Mouse (Mus musculus): ENCODE measurements at regions not wholly inside any gene's neighbourhood (a gene's known extent, or its start where the extent isn't known, plus 50 kb on each side); places are given as distances from the start of the nearest gene placed in this dataset.

GRCm38 (mm10) chr11:56442381-56442780 lies 401.6 kb upstream of the Nmur2 start:
- no peak for DNase-seq (ENCODE audit: low read depth)

GRCm38 (mm10) chr11:56441071-56441470 lies 400.3 kb upstream of the Nmur2 start:
- no peak for DNase-seq (ENCODE audit: low read depth)

GRCm38 (mm10) chr11:56431089-56431488 lies 390.3 kb upstream of the Nmur2 start:
- no peak for DNase-seq (ENCODE audit: low read depth)

- no peak for DNase-seq (ENCODE audit: low read depth)
Measured at GRCm38 (mm10) chr11:56384761-56385160, 344.0 kb upstream of the Nmur2 start.

GRCm38 (mm10) chr11:56377535-56377934 lies 336.7 kb upstream of the Nmur2 start:
- no peak for DNase-seq (ENCODE audit: low read depth)

- DNase-seq (ENCODE audit: low read depth), result peak; percentile 45
Measured at GRCm38 (mm10) chr11:56374329-56374728, 333.5 kb upstream of the Nmur2 start.

GRCm38 (mm10) chr11:56373624-56374023 lies 332.8 kb upstream of the Nmur2 start:
- no peak for DNase-seq (ENCODE audit: low read depth)

- DNase-seq (ENCODE audit: low read depth), result no peak
Measured at GRCm38 (mm10) chr11:56357690-56358089, 316.9 kb upstream of the Nmur2 start.

GRCm38 (mm10) chr11:56351798-56352366 lies 311.1 kb upstream of the Nmur2 start:
- DNase-seq (ENCODE audit: low read depth), result no peak

GRCm38 (mm10) chr11:56351231-56351630 lies 310.4 kb upstream of the Nmur2 start:
- DNase-seq (ENCODE audit: low read depth), result no peak

GRCm38 (mm10) chr11:56349766-56350165 lies 309.0 kb upstream of the Nmur2 start:
- no peak for DNase-seq (ENCODE audit: low read depth)

GRCm38 (mm10) chr11:56348408-56348807 lies 307.6 kb upstream of the Nmur2 start:
- no peak for DNase-seq (ENCODE audit: low read depth)

- no peak for DNase-seq (ENCODE audit: low read depth)
Measured at GRCm38 (mm10) chr11:56343083-56343482, 302.3 kb upstream of the Nmur2 start.

- DNase-seq (ENCODE audit: low read depth), result no peak
Measured at GRCm38 (mm10) chr11:56341731-56342130, 300.9 kb upstream of the Nmur2 start.

GRCm38 (mm10) chr11:56341040-56341439 lies 300.2 kb upstream of the Nmur2 start:
- no peak for DNase-seq (ENCODE audit: low read depth)

GRCm38 (mm10) chr11:56338511-56338910 lies 297.7 kb upstream of the Nmur2 start:
- DNase-seq (ENCODE audit: low read depth), result no peak

GRCm38 (mm10) chr11:56335937-56336336 lies 295.1 kb upstream of the Nmur2 start:
- DNase-seq (ENCODE audit: low read depth), result no peak

- no peak for DNase-seq (ENCODE audit: low read depth)
Measured at GRCm38 (mm10) chr11:56320293-56320692, 279.5 kb upstream of the Nmur2 start.

GRCm38 (mm10) chr11:56315221-56315987 lies 274.6 kb upstream of the Nmur2 start:
- DNase-seq (ENCODE audit: low read depth), result no peak

GRCm38 (mm10) chr11:56309549-56309948 lies 268.7 kb upstream of the Nmur2 start:
- DNase-seq (ENCODE audit: low read depth), result no peak

GRCm38 (mm10) chr11:56308383-56309105 lies 267.7 kb upstream of the Nmur2 start:
- no peak for DNase-seq (ENCODE audit: low read depth)

- DNase-seq (ENCODE audit: low read depth), result no peak
Measured at GRCm38 (mm10) chr11:56307051-56307450, 266.2 kb upstream of the Nmur2 start.

Measured in fibroblast of lung, adult 2 months (primary cell).